Mouse (Mus musculus) embryonic facial prominence, embryonic 14.5 days (tissue): ENCODE measurements around the gene Nhlrc3. TPM values are rescaled to one million over a fixed set of nuclear protein-coding genes. Genes with fewer than 3 reads are reported as not detected.

Experiments used
- ATAC-seq: fragments of 200-750 bp; cut with Nextera tagmentation; 2 replicates; pipeline ENCODE4 v1.8.0; 2017; ENCODE audit warnings: low read depth, moderate number of reproducible peaks, moderate TSS enrichment
- DNase-seq: peaks from one replicate; pipeline ENCODE4 v3.0.0-alpha.2; 2015; ENCODE audit warnings: low spot score
- H3K27ac ChIP-seq: fragments of 300-500 bp; sonication (generic); replicated peaks from 2 replicates; pipeline ENCODE4 v1.5.1; 2014; ENCODE audit warnings: low read depth, mild to moderate bottlenecking, low read length, moderate library complexity
- H3K27me3 ChIP-seq: fragments of 300-500 bp; sonication (generic); replicated peaks from 2 replicates; pipeline ENCODE4 v1.6.1; 2014; ENCODE audit warnings: low read length; ENCODE audit not compliant: control insufficient read depth, insufficient read depth
- H3K36me3 ChIP-seq: fragments of 300-500 bp; sonication (generic); 2 replicates; pipeline ENCODE4 v1.6.1; 2014; ENCODE audit warnings: low read length, mixed read lengths; ENCODE audit not compliant: control insufficient read depth, insufficient read depth
- H3K4me1 ChIP-seq: fragments of 300-500 bp; sonication (generic); 2 replicates; pipeline ENCODE4 v1.6.1; 2014; ENCODE audit warnings: antibody characterized with exemption, low read length; ENCODE audit not compliant: control insufficient read depth, insufficient read depth
- H3K4me2 ChIP-seq: fragments of 300-500 bp; sonication (generic); 2 replicates; pipeline ENCODE4 v1.6.1; 2014; ENCODE audit warnings: low read depth, mild to moderate bottlenecking, low read length, moderate library complexity, mixed read lengths
- H3K4me3 ChIP-seq: fragments of 300-500 bp; sonication (generic); 2 replicates; pipeline ENCODE4 v1.5.1; 2014; ENCODE audit warnings: low read depth, mild to moderate bottlenecking, low read length
- H3K9ac ChIP-seq: fragments of 300-500 bp; sonication (generic); 2 replicates; pipeline ENCODE4 v1.6.1; 2014; ENCODE audit warnings: low read depth, mild to moderate bottlenecking, low read length, moderate library complexity, mixed read lengths
- H3K9me3 ChIP-seq: fragments of 300-500 bp; sonication (generic); 2 replicates; pipeline ENCODE4 v1.6.1; 2016; ENCODE audit warnings: low read length; ENCODE audit not compliant: control insufficient read depth
- WGBS: fragments of 180-500 bp; shearing (Covaris S2); extraction: QIAGEN DNeasy Blood & Tissue Kit; methylation state at CpG from one replicate; pipeline ENCODE4 v1.1.7; 2014; 5-methylcytosine and 5-hydroxymethylcytosine counted together
- polyA plus RNA-seq: library from polyadenylated mRNA; unstranded; fragments of >200 nt; fragmentation: Nextera tagmentation; extraction: Ambion mirVana; gene quantifications from 2 replicates; pipeline ENCODE4 v1.2.1, GENCODE M21; 2014

Nhlrc3 gene
- polyA plus RNA-seq, 1 experiment from 2014 or later = 10.2 TPM

DNA sequence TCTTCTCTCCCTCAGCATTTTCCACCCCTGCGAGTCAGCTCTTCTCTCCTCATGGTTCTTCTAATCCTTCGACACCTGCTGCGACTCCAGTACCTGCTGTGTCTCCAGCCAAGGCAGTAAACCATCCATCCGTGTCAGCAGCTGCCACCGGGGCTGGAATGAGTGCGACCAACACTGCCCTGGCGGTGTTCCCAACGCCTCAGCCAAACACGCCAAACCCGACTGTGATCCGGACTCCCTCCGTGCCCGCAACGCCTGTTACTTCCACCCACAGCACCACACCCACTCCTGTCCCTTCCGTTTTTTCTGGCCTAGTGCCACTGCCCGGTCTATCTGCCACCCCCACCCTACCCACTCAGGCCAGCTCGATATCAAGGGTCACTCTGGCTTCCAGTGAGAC is 14.3 kb upstream of the Nhlrc3 start:
- H3K4me1 ChIP-seq = no peaks in the 10 kb centered on the region
- H3K36me3 ChIP-seq = peaks cover 95% of the 10 kb centered on the region
- WGBS = 85% methylated on average over 17 of the region's 17 CpGs
- no peak overlapping the region for H3K4me3 ChIP-seq
- H3K4me2 ChIP-seq = no peak overlapping the region
- no peak overlapping the region for H3K27ac ChIP-seq
- DNase-seq (peak; percentile 51), ATAC-seq (peak; percentile 41; the same call in 1 of the 2 replicates)
- no peaks in the 10 kb centered on the region for H3K27me3 ChIP-seq
- H3K9me3 ChIP-seq = no peaks in the 10 kb centered on the region
- no peak overlapping the region for H3K9ac ChIP-seq

GRCm38 (mm10) chr3:53475889-53476288 is 12.8 kb upstream of the Nhlrc3 start:
- no peak overlapping the region for H3K9ac ChIP-seq
- H3K4me3 ChIP-seq = no peak overlapping the region
- no peaks in the 10 kb centered on the region for H3K4me1 ChIP-seq
- DNase-seq (peak; percentile 54), ATAC-seq (peak; percentile 62)
- H3K27ac ChIP-seq = no peak overlapping the region
- H3K4me2 ChIP-seq = no peak overlapping the region
- H3K27me3 ChIP-seq = no peaks in the 10 kb centered on the region
- 58% methylated on average over 6 of the region's 6 CpGs for whole genome bisulfite sequencing
- peaks cover 97% of the 10 kb centered on the region for H3K36me3 ChIP-seq
- no peaks in the 10 kb centered on the region for H3K9me3 ChIP-seq

DNA sequence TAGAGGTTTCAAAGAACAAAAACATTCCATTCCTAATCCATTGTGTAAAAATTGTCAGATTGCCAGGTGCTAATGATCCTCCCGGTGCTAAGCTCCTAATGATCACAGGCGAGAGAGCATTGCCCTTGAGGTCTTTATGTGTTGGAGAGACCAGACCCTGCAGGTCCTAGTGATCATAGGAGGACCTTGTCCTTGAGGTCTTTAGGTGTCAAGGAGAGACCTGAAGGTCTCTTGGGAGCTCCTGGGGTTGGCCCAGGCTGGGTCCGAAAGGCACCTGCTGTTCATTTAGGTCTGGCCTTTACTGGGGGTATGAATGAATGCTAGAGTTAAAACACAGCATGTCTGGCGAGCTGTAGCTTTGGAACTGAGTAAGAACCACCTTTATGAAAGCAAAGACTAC is 11.0 kb upstream of the Nhlrc3 start:
- WGBS = 76% methylated on average over 4 of the region's 4 CpGs
- Histone ChIP-seq H3K27me3 (no peaks in the 10 kb centered on the region), H3K36me3 (peaks cover 97% of the 10 kb centered on the region), H3K4me1 (no peaks in the 10 kb centered on the region), H3K4me2 (no peak overlapping the region), H3K9ac (no peak overlapping the region), H3K4me3 (no peak overlapping the region), H3K27ac (no peak overlapping the region), H3K9me3 (no peaks in the 10 kb centered on the region)
- no peak for ATAC-seq
- DNase-seq = no peak

DNA sequence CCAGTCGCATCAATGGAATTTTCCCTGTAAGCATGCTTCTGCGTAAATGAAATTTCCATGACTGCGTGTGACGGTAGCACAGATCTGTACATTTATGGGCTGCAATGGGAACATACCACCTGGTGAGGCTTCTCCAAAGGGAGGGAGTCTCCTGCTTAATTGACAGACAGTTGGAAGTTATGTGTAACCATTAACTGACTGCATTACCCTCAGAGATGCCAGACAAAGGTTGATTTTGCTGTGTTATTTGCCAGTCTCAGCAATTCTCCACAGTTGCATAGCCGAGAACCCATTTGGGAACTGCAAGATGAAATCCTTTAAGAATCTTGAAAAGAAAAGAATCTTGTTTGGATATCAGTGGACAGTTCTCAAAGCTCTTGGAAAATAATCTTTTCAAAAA is 8.9 kb upstream of the Nhlrc3 start:
- Histone ChIP-seq H3K27me3 (no peaks in the 10 kb centered on the region), H3K4me2 (no peak overlapping the region), H3K4me1 (no peaks in the 10 kb centered on the region), H3K9ac (no peak overlapping the region), H3K9me3 (no peaks in the 10 kb centered on the region), H3K4me3 (no peak overlapping the region), H3K36me3 (peaks cover 78% of the 10 kb centered on the region), H3K27ac (no peak overlapping the region)
- no peak for ATAC-seq
- no peak for DNase-seq
- 94% methylated on average over 5 of the region's 5 CpGs for WGBS

DNA sequence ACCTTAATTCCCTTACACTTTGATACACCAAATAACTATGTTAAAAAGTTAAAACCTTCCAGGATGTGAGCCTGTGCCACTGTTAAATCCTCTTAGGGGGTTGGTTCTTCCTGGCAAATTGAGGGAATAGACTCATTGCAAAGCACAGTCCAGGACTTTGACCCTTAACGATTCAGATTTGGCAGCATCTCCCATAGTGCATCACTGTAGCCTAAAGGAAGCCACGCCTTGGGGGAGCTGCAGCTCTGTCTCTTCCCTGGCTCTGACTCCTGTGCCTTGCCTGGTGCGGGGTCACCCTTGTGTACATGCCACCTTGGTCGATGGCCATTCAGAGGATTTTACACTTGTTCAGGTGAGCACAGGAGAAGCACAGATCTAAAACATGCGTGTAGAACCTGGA is 6.5 kb upstream of the Nhlrc3 start:
- Histone ChIP-seq H3K4me2 (no peak overlapping the region), H3K27ac (no peak overlapping the region), H3K4me3 (no peak overlapping the region), H3K9me3 (no peaks in the 10 kb centered on the region), H3K4me1 (peaks cover 18% of the 10 kb centered on the region), H3K9ac (no peak overlapping the region), H3K27me3 (no peaks in the 10 kb centered on the region), H3K36me3 (peaks cover 57% of the 10 kb centered on the region)
- 94% methylated on average over 5 of the region's 5 CpGs for WGBS
- DNase-seq = no peak
- no peak for ATAC-seq

- Histone ChIP-seq H3K36me3 (peaks cover 34% of the 10 kb centered on the region), H3K9me3 (no peaks in the 10 kb centered on the region)
- 63% methylated on average over 5 of the region's 5 CpGs for WGBS
Observed at GRCm38 (mm10) chr3:53467356-53467755, 4.2 kb upstream of the Nhlrc3 start.

DNA sequence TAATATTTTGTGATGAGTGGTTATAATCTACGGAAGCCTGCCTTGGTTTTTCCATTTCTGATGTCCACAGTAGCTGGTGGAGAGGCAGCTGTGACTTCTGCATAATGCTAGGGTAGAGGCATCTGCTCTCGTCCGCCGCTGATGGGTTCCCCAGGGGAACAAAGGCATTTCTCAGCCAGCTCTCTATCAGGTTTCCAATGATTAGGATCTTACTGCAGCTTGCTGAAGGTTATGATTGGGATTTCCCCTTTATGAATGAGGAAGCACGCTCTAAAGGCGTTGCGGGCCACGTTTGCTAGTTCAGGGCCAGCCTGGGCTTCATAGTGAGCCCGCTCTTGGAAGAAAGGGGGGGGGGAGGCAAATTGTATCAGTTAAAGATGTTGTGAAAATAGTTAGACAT is 3.3 kb upstream of the Nhlrc3 start:
- Histone ChIP-seq H3K4me2 (peak overlapping the region; percentile 80), H3K9ac (peak overlapping the region; percentile 40; the same call in 1 of the 2 replicates), H3K27ac (no peak overlapping the region), H3K36me3 (peaks cover 26% of the 10 kb centered on the region), H3K4me3 (peak overlapping the region; percentile 0; the same call in 1 of the 2 replicates), H3K9me3 (no peaks in the 10 kb centered on the region), H3K27me3 (no peaks in the 10 kb centered on the region), H3K4me1 (peaks cover 18% of the 10 kb centered on the region)
- DNase-seq = no peak
- no peak for ATAC-seq
- 57% methylated on average over 9 of the region's 9 CpGs for WGBS

More at GRCm38 (mm10) chr3:53467356-53467755, 4.2 kb upstream of the Nhlrc3 start:
- no peak for ATAC-seq
- H3K4me1 ChIP-seq = peaks cover 18% of the 10 kb centered on the region
- no peak overlapping the region for H3K27ac ChIP-seq
- 0 out of 2 replicates have a peak overlapping the region, but pooled peaks have one; percentile 8 for H3K9ac ChIP-seq
- H3K27me3 ChIP-seq = no peaks in the 10 kb centered on the region
- no peak for DNase-seq
- no peak overlapping the region for H3K4me3 ChIP-seq
- no peak overlapping the region for H3K4me2 ChIP-seq

- DNase-seq = no peak
- Histone ChIP-seq H3K4me2 (peak overlapping the region; percentile 80), H3K4me3 (peak overlapping the region; percentile 86), H3K36me3 (peaks cover 14% of the 10 kb centered on the region; the same call in 1 of the 2 replicates), H3K9ac (peak overlapping the region; percentile 53), H3K9me3 (no peaks in the 10 kb centered on the region), H3K27ac (no peak overlapping the region), H3K27me3 (no peaks in the 10 kb centered on the region), H3K4me1 (peaks cover 18% of the 10 kb centered on the region)
- no peak for ATAC-seq
- 49% methylated on average over 6 of the region's 6 CpGs for WGBS
Observed at GRCm38 (mm10) chr3:53465330-53465729, 2.2 kb upstream of the Nhlrc3 start.

- Histone ChIP-seq H3K9me3 (no peaks in the 10 kb centered on the region), H3K4me3 (peak overlapping the region; percentile 86), H3K4me2 (peak overlapping the region; percentile 80), H3K4me1 (peaks cover 18% of the 10 kb centered on the region), H3K36me3 (peaks cover 13% of the 10 kb centered on the region; the same call in 1 of the 2 replicates), H3K27ac (peak overlapping the region; percentile 89), H3K27me3 (no peaks in the 10 kb centered on the region), H3K9ac (peak overlapping the region; percentile 95)
- under 1% methylated on average over 20 of the region's 20 CpGs for WGBS
- no peak for DNase-seq
- no peak for ATAC-seq
Observed at GRCm38 (mm10) chr3:53464146-53464698, 1.1 kb upstream of the Nhlrc3 start.
